Mouse (Mus musculus) adrenal gland, postnatal 0 days (tissue): ENCODE data around the gene Gpr19. TPM values are rescaled to one million over a fixed set of nuclear protein-coding genes. Genes with fewer than 3 reads are reported as not detected.

ENCODE experiments used
- polyA plus RNA-seq: library from polyadenylated mRNA; unstranded; fragments of >200 nt; fragmentation: Nextera tagmentation; extraction: Ambion mirVana; gene quantifications from 2 replicates; pipeline ENCODE4 v1.2.1, GENCODE M21; 2015

Gpr19 gene
- polyA plus RNA-seq = 12.9 and 15.5 TPM in 2 replicates

DNA sequence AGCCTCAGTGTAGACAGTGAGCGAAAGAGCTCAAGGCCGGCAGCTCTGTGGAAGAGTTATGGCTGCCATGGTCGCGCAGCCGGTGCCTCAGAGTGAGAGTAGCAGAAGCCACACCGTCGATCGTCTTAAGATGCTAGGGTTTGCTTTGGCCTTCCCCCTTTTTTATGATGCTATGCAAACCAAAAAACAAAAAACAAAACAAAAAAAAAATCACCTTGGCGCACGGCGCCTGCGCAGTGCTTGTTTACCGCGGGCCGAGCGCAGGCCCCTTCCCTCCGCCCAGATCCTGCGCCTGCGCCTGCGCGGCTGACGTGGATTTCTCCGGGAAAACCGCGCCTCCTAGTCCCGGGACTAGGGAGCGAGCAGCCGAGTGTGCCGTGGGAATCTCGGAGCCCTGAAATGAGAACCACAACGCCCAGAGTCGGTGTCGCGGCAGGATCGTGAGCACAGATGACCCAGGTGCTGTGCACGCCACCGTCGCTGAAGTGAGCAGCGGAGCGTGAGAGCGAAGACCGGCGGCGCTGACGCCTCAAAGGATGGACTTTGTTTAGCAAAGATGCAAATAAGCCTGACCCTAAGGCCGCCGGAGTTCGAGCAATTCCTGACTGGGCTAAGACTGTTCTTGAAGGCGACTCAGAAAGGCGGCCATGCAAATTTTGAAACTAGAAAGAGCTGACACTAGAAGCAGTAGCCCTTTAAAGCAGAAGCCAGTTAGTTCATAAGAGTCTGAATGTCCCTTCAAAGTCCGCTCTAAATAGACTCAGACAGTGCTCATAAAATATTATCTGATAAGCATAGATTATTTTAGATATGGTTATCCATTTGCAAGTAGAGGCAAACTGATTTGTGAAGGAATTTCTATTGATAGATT is at the start of gene Gpr19:
TSS of gene Gpr19 (minus strand) at position 484 of the 871 bp plus-strand sequence.

DNA sequence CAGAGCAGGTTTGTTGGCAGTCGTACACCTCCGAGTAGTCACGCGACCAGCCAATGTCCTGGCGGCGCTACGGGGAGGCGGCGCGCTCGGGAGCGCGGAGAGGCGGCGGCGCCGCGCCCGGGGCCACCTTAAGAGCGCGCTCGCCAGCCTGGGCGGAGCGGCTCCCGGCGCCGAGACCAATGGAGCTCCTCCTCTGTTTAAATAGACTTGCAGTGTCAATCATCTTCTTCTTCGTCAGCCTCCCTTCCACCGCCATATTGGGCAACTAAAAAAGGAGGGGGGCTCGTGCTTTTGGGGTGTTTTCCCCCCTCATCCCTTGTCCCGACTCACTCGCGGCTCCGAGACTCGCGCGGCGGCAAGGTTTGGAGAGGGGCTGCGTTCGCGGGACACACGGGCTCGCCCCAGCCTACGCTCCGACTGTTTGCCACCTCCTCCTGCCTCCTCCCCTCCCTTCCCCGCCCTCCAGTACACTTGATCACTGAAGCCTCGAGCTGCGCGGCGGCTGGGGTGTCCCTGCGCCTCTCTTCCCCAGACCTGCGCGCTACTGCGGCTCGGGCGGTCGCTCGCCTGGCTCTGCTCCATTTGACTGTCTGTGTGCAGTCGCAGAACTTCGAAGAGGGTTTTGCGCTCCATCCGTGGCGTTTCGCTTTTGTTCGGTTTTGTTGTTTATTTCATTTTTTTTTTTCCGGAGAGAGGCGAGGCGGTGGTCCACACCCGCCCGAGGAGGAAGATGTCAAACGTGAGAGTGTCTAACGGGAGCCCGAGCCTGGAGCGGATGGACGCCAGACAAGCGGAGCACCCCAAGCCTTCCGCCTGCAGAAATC is 22.0 kb upstream of the Gpr19 start, which contains the start of gene Cdkn1b:
TSS of gene Cdkn1b (plus strand) at position 212 of the 824 bp plus-strand sequence.

DNA sequence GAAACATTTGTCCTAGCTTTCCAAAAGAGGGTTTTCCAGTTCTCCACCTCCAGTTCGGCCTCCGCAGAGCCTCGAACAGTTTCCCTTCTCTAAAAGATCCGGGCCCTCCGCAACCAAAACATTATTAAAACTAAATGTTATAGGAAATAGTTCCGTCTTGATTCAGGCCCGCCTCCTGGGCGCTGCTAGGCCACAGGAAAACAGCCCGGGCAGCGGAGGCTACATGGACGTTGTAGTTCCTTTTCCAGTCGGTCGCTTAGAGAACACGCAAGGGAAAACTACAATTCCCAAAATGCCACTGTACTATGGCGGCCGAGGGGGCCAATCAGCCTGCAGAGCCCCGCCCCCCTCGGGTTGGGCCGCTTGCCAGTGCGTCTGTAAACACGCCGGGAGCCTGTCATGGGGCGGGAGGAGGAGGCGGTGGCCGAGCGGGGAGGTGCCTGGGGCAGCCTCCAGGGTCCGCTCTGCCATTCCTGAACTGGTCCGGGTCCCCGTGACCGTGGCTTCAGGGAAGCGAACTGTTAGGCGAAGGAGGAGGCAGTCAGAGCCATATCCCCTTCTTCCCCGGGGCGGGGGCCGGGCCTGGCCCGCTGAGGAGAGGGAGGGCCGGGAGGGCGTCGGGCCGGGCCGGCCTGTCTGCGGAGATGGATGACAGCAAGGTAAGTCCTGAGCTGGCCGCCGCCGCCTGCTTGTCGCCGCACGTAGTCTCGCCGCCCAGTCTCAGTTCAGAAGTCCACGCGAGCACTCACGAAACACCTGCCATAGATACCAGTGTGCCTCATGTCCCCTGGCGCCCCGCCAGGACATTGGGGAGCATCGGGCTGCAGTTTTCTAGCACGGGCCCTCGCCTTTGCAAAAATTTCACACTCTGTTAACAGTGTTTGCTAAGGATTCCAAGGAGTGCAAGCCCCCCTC is 68.3 kb downstream of the Gpr19 start, which contains the start of gene Crebl2:
TSS of gene Crebl2 (plus strand) at position 369 of the 915 bp plus-strand sequence.

Other genes with a start within 250 kb of the Gpr19 start
- 8.1 and 10.1 TPM in 2 replicates for gene Dusp16, start 106.0 kb downstream of the Gpr19 start, polyA plus RNA-seq
- 7.1 and 7.8 TPM in 2 replicates for gene Crebl2, start 68.4 kb downstream of the Gpr19 start, polyA plus RNA-seq
- 15.1 and 15.5 TPM in 2 replicates for gene Cdkn1b, start 21.8 kb upstream of the Gpr19 start, polyA plus RNA-seq
- 2.4 and 3.5 TPM in 2 replicates for gene Apold1, start 83.1 kb upstream of the Gpr19 start, polyA plus RNA-seq
- 42.6 and 59.3 TPM in 2 replicates for gene Ddx47, start 113.0 kb upstream of the Gpr19 start, polyA plus RNA-seq
- 4.6 and 5.7 TPM in 2 replicates for gene Gprc5a, start 167.1 kb upstream of the Gpr19 start, polyA plus RNA-seq
- not detected in 2 replicates for gene Gprc5d, start 219.7 kb upstream of the Gpr19 start, polyA plus RNA-seq